Mouse (Mus musculus) CH12.LX (cell line): ENCODE results near the gene Dcaf4.

Experiments
- BHLHE40 ChIP-seq: IDR thresholded peaks from 2 replicates; pipeline ENCODE4 v1.6.1; 2011; ENCODE audit warnings: mild to moderate bottlenecking, low read depth, low read length, improper control_type of control experiment
- CTCF ChIP-seq, 2 experiments: IDR thresholded peaks in 1 of 2; conservative IDR thresholded peaks in 1 of 2; 2 replicates each; pipeline ENCODE4 v1.5.1; 2011 to 2012; ENCODE audit warnings: low read depth in 2 of 2, low read length in 2 of 2, improper control_type of control experiment in 1 of 2, inconsistent platforms in 1 of 2, mild to moderate bottlenecking in 1 of 2, moderate library complexity in 1 of 2
- EP300 ChIP-seq: IDR thresholded peaks from 2 replicates; pipeline ENCODE4 v1.6.1; 2011; ENCODE audit warnings: low read length, improper control_type of control experiment
- MAFK ChIP-seq: IDR thresholded peaks from 2 replicates; pipeline ENCODE4 v1.6.1; 2011; ENCODE audit warnings: low read length, improper control_type of control experiment; ENCODE audit not compliant: insufficient replicate concordance
- MXI1 ChIP-seq: IDR thresholded peaks from 2 replicates; pipeline ENCODE4 v1.6.1; 2011; ENCODE audit warnings: mild to moderate bottlenecking, low read depth, low read length, improper control_type of control experiment
- MYC ChIP-seq: IDR thresholded peaks from 2 replicates; pipeline ENCODE4 v1.6.1; 2011; ENCODE audit warnings: low read depth, mild to moderate bottlenecking, improper control_type of control experiment, low read length
- POLR2A ChIP-seq: IDR thresholded peaks from 2 replicates; pipeline ENCODE4 v1.6.1; 2011; ENCODE audit warnings: low read depth, mild to moderate bottlenecking, improper control_type of control experiment, low read length
- RCOR1 ChIP-seq: conservative IDR thresholded peaks from 2 replicates; pipeline ENCODE4 v1.6.1; 2012; ENCODE audit warnings: low read depth, mild to moderate bottlenecking, inconsistent platforms, low read length, improper control_type of control experiment
- USF1 ChIP-seq: IDR thresholded peaks from 2 replicates; pipeline ENCODE4 v1.6.1; 2014; ENCODE audit warnings: low read depth, mild to moderate bottlenecking, inconsistent platforms, low read length, improper control_type of control experiment
- USF2 ChIP-seq: conservative IDR thresholded peaks from 2 replicates; pipeline ENCODE4 v1.6.1; 2011; ENCODE audit warnings: low read depth, low read length, improper control_type of control experiment
- ZMIZ1 ChIP-seq: IDR thresholded peaks from 2 replicates; pipeline ENCODE4 v1.6.1; 2012; ENCODE audit warnings: low read depth, mild to moderate bottlenecking, inconsistent platforms, low read length, improper control_type of control experiment

GRCm38 (mm10) chr12:83497959-83498358 is 22.3 kb upstream of the Dcaf4 start:
- TF ChIP-seq BHLHE40 (no peak), CTCF (conservative IDR thresholded peaks at IDR 0.05 in 1 of 2, IDR thresholded peaks at IDR 0.05 in 1 of 2; ENCODE audit: low read depth in 2 of 2, low read length in 2 of 2) (peak in 1 of 2 experiments; percentile 26; a peak in 2 of 4 replicates), EP300 (no peak), POLR2A (no peak), USF1 (no peak), RCOR1 (no peak), MYC (no peak), ZMIZ1 (no peak), MXI1 (no peak), USF2 (no peak), MAFK (no peak)
